Mouse (Mus musculus): ENCODE data around the gene Ndufv1.
"Not testable (repeated sequence)": the region's sequence is repeated elsewhere in the genome, so short reads cannot be mapped to it uniquely, and the experiment has no call there.

Gene Ndufv1

GRCm38 (mm10) chr19:3975866-3976265 lies 36.7 kb downstream of the Ndufv1 start:
- DNase-seq (ENCODE audit: low read depth, low spot score), result no peak

GRCm38 (mm10) chr19:3974608-3975007 lies 38.0 kb downstream of the Ndufv1 start:
- DNase-seq (ENCODE audit: low read depth, low spot score), result not testable (repeated sequence)

GRCm38 (mm10) chr19:3972229-3972628 lies 40.4 kb downstream of the Ndufv1 start, which contains the start of gene Aldh3b2:
Gene Aldh3b2 (plus strand): TSS chr19:3972328.
- no peak for DNase-seq (ENCODE audit: low read depth, low spot score)

- no peak for DNase-seq (ENCODE audit: low read depth, low spot score)
These were observed 45.3 kb downstream of the Ndufv1 start for GRCm38 (mm10) chr19:3967258-3967657.

- no peak for DNase-seq (ENCODE audit: low read depth, low spot score)
These were observed 46.1 kb downstream of the Ndufv1 start for GRCm38 (mm10) chr19:3966330-3967075.

- DNase-seq (ENCODE audit: low read depth, low spot score), result no peak
These were observed 48.6 kb downstream of the Ndufv1 start for GRCm38 (mm10) chr19:3964030-3964429.

- no peak for DNase-seq (ENCODE audit: low read depth, low spot score)
These were observed 50.1 kb downstream of the Ndufv1 start for GRCm38 (mm10) chr19:3962469-3962868.

- DNase-seq (ENCODE audit: low read depth, low spot score), result not testable (repeated sequence)
These were observed 50.8 kb downstream of the Ndufv1 start for GRCm38 (mm10) chr19:3961805-3962204.

- no peak for DNase-seq (ENCODE audit: low read depth, low spot score)
These were observed 52.4 kb downstream of the Ndufv1 start for GRCm38 (mm10) chr19:3960211-3960610.

GRCm38 (mm10) chr19:3959030-3959429 lies 53.6 kb downstream of the Ndufv1 start:
- DNase-seq (ENCODE audit: low read depth, low spot score), result no peak

- DNase-seq (ENCODE audit: low read depth, low spot score), result no peak
These were observed 54.1 kb downstream of the Ndufv1 start, which contains the start of gene Aldh3b3 for GRCm38 (mm10) chr19:3958470-3958869. Gene Aldh3b3 (plus strand): TSS chr19:3958645.
